Mouse (Mus musculus) liver, embryonic 14.5 days (tissue): ENCODE measurements at regions not wholly inside any gene's neighbourhood (a gene's known extent, or its start where the extent isn't known, plus 50 kb on each side); places are given as distances from the start of the nearest gene placed in this dataset.

ENCODE experiments used
- ATAC-seq: fragments of 200-750 bp; cut with Nextera tagmentation; 2 replicates; pipeline ENCODE4 v1.8.0; 2017; ENCODE audit warnings: moderate number of reproducible peaks, mild to moderate bottlenecking, moderate library complexity; ENCODE audit not compliant: insufficient read depth
- DNase-seq, 3 experiments: peaks; one replicate each; pipeline ENCODE4 v3.0.0-alpha.2; 2012 to 2013; ENCODE audit warnings: low read depth in 3 of 3, low spot score in 3 of 3
- H3K27ac ChIP-seq: fragments of 300-500 bp; sonication (generic); 2 replicates; pipeline ENCODE4 v1.5.1; 2014; ENCODE audit warnings: moderate library complexity, mild to moderate bottlenecking, control low read depth, inconsistent platforms
- H3K27me3 ChIP-seq: fragments of 300-500 bp; sonication (generic); 2 replicates; pipeline ENCODE4 v1.6.1; 2014; ENCODE audit warnings: mild to moderate bottlenecking, low read length, moderate library complexity; ENCODE audit not compliant: control insufficient read depth, insufficient read depth
- H3K36me3 ChIP-seq: fragments of 300-500 bp; sonication (generic); replicated peaks from 2 replicates; pipeline ENCODE4 v1.6.1; 2014; ENCODE audit warnings: low read depth; ENCODE audit not compliant: control insufficient read depth, insufficient read depth
- H3K4me1 ChIP-seq, 2 experiments: fragments of 200-500 bp in 1 of 2; fragments of 300-500 bp in 1 of 2; sonication (generic) in 1 of 2; replicated peaks; 2 replicates each; pipeline ENCODE4 v1.6.1; 2012 to 2014; ENCODE audit warnings: antibody characterized with exemption in 1 of 2, inconsistent platforms in 1 of 2, low read length in 1 of 2; ENCODE audit not compliant: control insufficient read depth in 2 of 2, insufficient read depth in 2 of 2
- H3K4me2 ChIP-seq: fragments of 300-500 bp; sonication (generic); 2 replicates; pipeline ENCODE4 v1.6.1; 2014; ENCODE audit warnings: low read depth, mild to moderate bottlenecking, control low read depth, moderate library complexity
- H3K4me3 ChIP-seq, 2 experiments: fragments of 200-500 bp in 1 of 2; fragments of 300-500 bp in 1 of 2; sonication (generic) in 1 of 2; 2 replicates each; pipeline ENCODE4 v1.5.1; 2012 to 2014; ENCODE audit warnings: low read depth in 2 of 2, low read length in 2 of 2, mild to moderate bottlenecking in 2 of 2, control low read depth in 1 of 2, inconsistent platforms in 1 of 2, moderate library complexity in 1 of 2; ENCODE audit not compliant: insufficient read depth in 1 of 2
- H3K9ac ChIP-seq: fragments of 300-500 bp; sonication (generic); replicated peaks from 2 replicates; pipeline ENCODE4 v1.6.1; 2014; ENCODE audit warnings: mild to moderate bottlenecking, control low read depth, moderate library complexity
- H3K9me3 ChIP-seq: fragments of 300-500 bp; sonication (generic); 2 replicates; pipeline ENCODE4 v1.6.1; 2016; ENCODE audit warnings: low read length, mixed read lengths; ENCODE audit not compliant: control insufficient read depth
- CTCF ChIP-seq: IDR thresholded peaks from 2 replicates; pipeline ENCODE4 v1.5.1; 2016; ENCODE audit warnings: antibody characterized with exemption, low read depth, control low read depth
- EP300 ChIP-seq: IDR thresholded peaks from 2 replicates; pipeline ENCODE4 v1.6.1; 2016; ENCODE audit warnings: antibody characterized with exemption, low read depth
- WGBS: fragments of 180-500 bp; shearing (Covaris S2); extraction: QIAGEN DNeasy Blood & Tissue Kit; methylation state at CpG from one replicate; pipeline ENCODE4 v1.1.7; 2014; ENCODE audit not compliant: insufficient replicate concordance; 5-methylcytosine and 5-hydroxymethylcytosine counted together

DNA sequence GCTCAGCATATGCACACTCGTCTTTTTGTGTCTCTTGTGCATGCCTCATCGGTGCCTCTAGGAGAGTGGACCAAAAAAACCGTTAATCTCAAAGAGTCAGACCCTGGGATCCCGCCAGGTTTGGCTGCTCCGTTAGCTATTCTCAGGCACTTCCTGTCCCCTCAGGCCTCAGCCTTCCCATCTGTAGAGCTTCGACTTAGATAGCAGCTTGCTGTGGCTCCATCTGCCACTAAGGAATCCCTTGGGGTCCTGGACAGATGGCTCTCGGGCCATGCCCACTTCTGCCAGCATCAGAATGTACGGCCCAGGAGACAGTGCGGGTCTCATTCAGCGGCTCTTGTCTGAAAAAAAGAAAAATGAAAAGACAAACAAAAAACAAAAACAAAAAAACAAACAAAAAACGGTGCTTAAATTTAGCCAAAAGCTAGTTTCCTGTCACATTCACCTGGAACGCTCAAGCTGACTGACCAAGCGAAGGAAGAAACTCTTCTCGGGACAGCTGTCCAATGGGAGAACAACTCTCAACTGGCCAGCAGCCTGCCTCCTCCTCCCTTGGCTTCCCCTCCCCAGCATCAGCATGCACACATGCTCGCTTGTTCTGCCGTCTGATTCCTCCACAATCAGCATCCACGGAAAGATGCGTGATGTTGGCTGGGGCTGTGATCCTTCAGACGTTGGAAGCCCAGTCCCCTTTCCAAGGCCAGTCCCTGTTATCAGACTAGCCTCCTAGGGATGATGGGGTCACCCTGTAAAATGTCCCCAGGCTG lies 343.6 kb upstream of the Fam19a5 start:
- Histone ChIP-seq H3K27me3 (no peaks in the 10 kb centered on the region), H3K9ac (no peak overlapping the region), H3K36me3 (no peaks in the 10 kb centered on the region), H3K4me1 (no peaks in the 10 kb centered on the region), H3K27ac (no peak overlapping the region), H3K9me3 (no peaks in the 10 kb centered on the region), H3K4me3 (no peak overlapping the region), H3K4me2 (no peak overlapping the region)
- no peak for DNase-seq
- 61% methylated on average over 19 of the region's 19 CpGs for WGBS
- ATAC-seq, result no peak
- TF ChIP-seq CTCF, result no peak
- no peak for TF ChIP-seq EP300

DNA sequence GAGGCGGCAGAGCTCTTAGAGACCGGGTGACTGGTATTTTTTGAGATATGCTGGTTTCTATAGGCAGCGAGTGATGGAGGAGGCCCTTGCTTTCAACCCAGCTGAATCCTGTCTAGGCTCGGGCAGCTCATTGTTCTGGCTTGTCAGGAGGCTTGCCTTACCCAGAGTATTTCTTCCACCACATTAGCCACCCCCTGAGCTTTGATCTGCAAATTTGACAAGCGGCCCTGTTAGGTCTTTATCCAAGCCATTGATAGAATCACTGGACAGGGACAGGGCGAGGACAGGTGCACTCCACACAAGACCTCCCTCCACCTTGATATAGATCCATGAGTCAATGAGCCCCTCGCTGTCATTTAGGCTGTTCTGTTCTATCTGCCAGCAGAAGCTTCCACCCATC lies 343.0 kb upstream of the Fam19a5 start:
- no peak overlapping the region for H3K9ac ChIP-seq
- no peaks in the 10 kb centered on the region for H3K27me3 ChIP-seq
- no peaks in the 10 kb centered on the region for H3K9me3 ChIP-seq
- no peak overlapping the region for H3K4me3 ChIP-seq
- DNase-seq (no peak), ATAC-seq (no peak)
- 61% methylated on average over 7 of the region's 7 CpGs for WGBS
- no peaks in the 10 kb centered on the region for H3K4me1 ChIP-seq
- no peak overlapping the region for H3K4me2 ChIP-seq
- TF ChIP-seq CTCF (no peak), EP300 (no peak)
- no peaks in the 10 kb centered on the region for H3K36me3 ChIP-seq
- no peak overlapping the region for H3K27ac ChIP-seq

DNA sequence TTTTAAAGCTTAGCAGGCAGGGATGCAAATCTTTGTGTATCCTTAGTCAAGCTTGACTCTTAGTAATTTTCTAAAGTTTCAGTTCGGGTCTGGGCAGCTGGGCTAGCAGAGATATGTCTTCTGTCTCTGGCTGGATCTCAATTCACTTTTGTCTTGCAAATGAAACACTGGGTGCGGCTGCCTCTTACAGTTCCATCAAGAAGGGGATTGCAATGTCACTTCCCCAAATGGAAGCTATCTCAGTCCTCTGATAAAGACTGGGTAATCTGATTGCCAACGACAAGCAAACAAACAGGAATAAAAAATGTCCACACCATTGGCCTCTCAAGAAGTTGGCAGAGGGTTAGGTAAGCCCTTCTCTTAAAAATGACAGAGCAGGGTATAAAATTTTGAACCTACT lies 314.1 kb upstream of the Fam19a5 start:
- ATAC-seq (no peak), DNase-seq (no peak)
- no peaks in the 10 kb centered on the region for H3K27me3 ChIP-seq
- 39% methylated on average over 3 of the region's 3 CpGs for WGBS
- no peaks in the 10 kb centered on the region for H3K36me3 ChIP-seq
- H3K4me2 ChIP-seq, result no peak overlapping the region
- H3K9me3 ChIP-seq, result no peaks in the 10 kb centered on the region
- no peak overlapping the region for H3K9ac ChIP-seq
- no peak overlapping the region for H3K27ac ChIP-seq
- H3K4me1 ChIP-seq, result no peaks in the 10 kb centered on the region
- TF ChIP-seq CTCF, result no peak
- H3K4me3 ChIP-seq, result no peak overlapping the region

DNA sequence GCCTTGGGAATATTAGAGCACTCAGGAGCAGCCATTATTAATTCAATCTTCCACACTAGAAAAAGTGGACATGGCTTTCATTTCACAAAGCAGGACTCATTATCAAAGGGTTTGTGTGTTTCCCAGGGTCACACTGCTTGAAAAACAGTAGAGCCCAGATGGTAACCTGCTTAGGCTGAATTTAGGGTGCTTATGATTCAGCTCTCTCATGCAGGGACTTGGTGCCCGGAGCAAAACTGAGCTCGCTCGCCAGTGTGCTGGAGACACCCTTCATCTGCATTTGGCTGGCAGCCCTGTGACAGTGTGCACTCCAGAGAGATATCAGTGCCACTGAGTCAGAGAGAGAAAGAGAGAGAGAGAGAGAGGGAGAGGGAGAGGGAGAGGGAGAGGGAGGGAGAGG lies 308.0 kb upstream of the Fam19a5 start:
- no peak for DNase-seq
- no peak for TF ChIP-seq EP300
- TF ChIP-seq CTCF, result no peak
- H3K9me3 ChIP-seq, result no peaks in the 10 kb centered on the region
- no peaks in the 10 kb centered on the region for H3K27me3 ChIP-seq
- no peak overlapping the region for H3K4me3 ChIP-seq
- no peaks in the 10 kb centered on the region for H3K36me3 ChIP-seq
- H3K9ac ChIP-seq, result no peak overlapping the region
- H3K27ac ChIP-seq, result no peak overlapping the region
- no peaks in the 10 kb centered on the region for H3K4me1 ChIP-seq
- ATAC-seq, result no peak
- H3K4me2 ChIP-seq, result no peak overlapping the region
- 72% methylated on average over 3 of the region's 3 CpGs for WGBS

DNA sequence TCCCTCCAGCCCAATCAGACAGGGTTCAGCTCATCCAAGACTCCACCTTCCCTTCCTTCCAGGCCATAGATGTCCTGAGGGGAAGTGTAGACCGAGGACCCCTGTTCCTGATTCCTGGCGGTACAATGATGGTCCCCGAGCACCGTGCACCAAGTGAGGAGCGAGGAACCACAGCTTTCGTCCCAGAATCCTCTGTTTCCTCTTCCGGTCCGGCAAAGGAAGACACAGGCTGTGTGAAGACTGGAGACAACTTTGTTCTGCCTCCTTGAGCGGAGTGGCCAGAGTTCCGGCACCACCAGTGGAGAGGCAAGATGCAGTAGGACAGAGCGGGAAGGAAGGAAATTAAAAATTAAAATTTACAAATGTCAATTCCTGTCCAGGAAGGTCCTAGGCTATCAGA lies 305.0 kb upstream of the Fam19a5 start:
- no peak overlapping the region for H3K27ac ChIP-seq
- H3K4me1 ChIP-seq, result no peaks in the 10 kb centered on the region
- ATAC-seq (no peak), DNase-seq (no peak)
- H3K4me2 ChIP-seq, result no peak overlapping the region
- H3K27me3 ChIP-seq, result no peaks in the 10 kb centered on the region
- TF ChIP-seq CTCF, result no peak
- TF ChIP-seq EP300, result no peak
- no peak overlapping the region for H3K4me3 ChIP-seq
- no peaks in the 10 kb centered on the region for H3K9me3 ChIP-seq
- H3K36me3 ChIP-seq, result no peaks in the 10 kb centered on the region
- WGBS, result 69% methylated on average over 11 of the region's 11 CpGs
- H3K9ac ChIP-seq, result no peak overlapping the region
